Mouse (Mus musculus): ENCODE data around the gene Slc2a5. TPM values are rescaled to one million over a fixed set of nuclear protein-coding genes. Genes with fewer than 3 reads are reported as not detected.

The Slc2a5 gene
- total RNA-seq, 2 experiments from 2014 or later, result 4.5 to 4.7 TPM

GRCm38 (mm10) chr4:150109636-150110035, 9.4 kb upstream of the Slc2a5 start:
- TF ChIP-seq CTCF (IDR thresholded peaks at IDR 0.05), result no peak
- DNase-seq (ENCODE audit: extremely low spot score in 1 of 2, low spot score in 2 of 2), result no peak
- H3K4me3 ChIP-seq, result no peak overlapping the region
- H3K27ac ChIP-seq, result no peak overlapping the region
- intact Hi-C loops (cut with DNase I), result no loop called here

GRCm38 (mm10) chr4:150110373-150110772, 8.7 kb upstream of the Slc2a5 start:
- no peak for TF ChIP-seq CTCF (IDR thresholded peaks at IDR 0.05)
- H3K4me3 ChIP-seq, result no peak overlapping the region
- intact Hi-C loops (cut with DNase I), result no loop called here
- DNase-seq (ENCODE audit: extremely low spot score in 1 of 2, low spot score in 2 of 2), result no peak
- no peak overlapping the region for H3K27ac ChIP-seq

GRCm38 (mm10) chr4:150112867-150113266, 6.2 kb upstream of the Slc2a5 start:
- H3K4me3 ChIP-seq, result no peak overlapping the region
- peak; percentile 71 for TF ChIP-seq CTCF (IDR thresholded peaks at IDR 0.05)
- intact Hi-C loops (cut with DNase I), result no loop called here
- peak; percentile 61 to 76 for DNase-seq (ENCODE audit: extremely low spot score in 1 of 2, low spot score in 2 of 2)
- no peak overlapping the region for H3K27ac ChIP-seq

- DNase-seq (ENCODE audit: extremely low spot score in 1 of 2, low spot score in 2 of 2), result no peak
- no peak overlapping the region for H3K27ac ChIP-seq
- no peak overlapping the region for H3K4me3 ChIP-seq
- no peak for TF ChIP-seq CTCF (IDR thresholded peaks at IDR 0.05)
- intact Hi-C loops (cut with DNase I), result no loop called here
Measured at GRCm38 (mm10) chr4:150114505-150115061, 4.5 kb upstream of the Slc2a5 start.

GRCm38 (mm10) chr4:150117311-150117710, 1.8 kb upstream of the Slc2a5 start:
- H3K27ac ChIP-seq, result no peak overlapping the region
- no peak overlapping the region for H3K4me3 ChIP-seq
- intact Hi-C loops (cut with DNase I), result no loop called here
- no peak for DNase-seq (ENCODE audit: extremely low spot score in 1 of 2, low spot score in 2 of 2)
- peak; percentile 30 for TF ChIP-seq CTCF (IDR thresholded peaks at IDR 0.05)

- no peak; the same call in none of the 2 replicates for TF ChIP-seq CTCF (IDR thresholded peaks at IDR 0.05)
- intact Hi-C loops (cut with DNase I), result no loop called here
- no peak for DNase-seq (ENCODE audit: extremely low spot score in 1 of 2, low spot score in 2 of 2)
- H3K4me3 ChIP-seq, result no peak overlapping the region
- no peak overlapping the region for H3K27ac ChIP-seq
Measured at GRCm38 (mm10) chr4:150118163-150118562, 920 bp upstream of the Slc2a5 start.

- TF ChIP-seq CTCF (IDR thresholded peaks at IDR 0.05), result no peak
- no peak overlapping the region for H3K27ac ChIP-seq
- intact Hi-C loops (cut with DNase I), result loop anchor here (5.0 kb wide), 1 partner anchor 88 kb away; no protein-coding TSS in a partner anchor
- H3K4me3 ChIP-seq, result no peak overlapping the region
- DNase-seq (ENCODE audit: extremely low spot score in 1 of 2, low spot score in 2 of 2), result no peak
Measured at GRCm38 (mm10) chr4:150119640-150120039, 557 bp downstream of the Slc2a5 start.

- intact Hi-C loops (cut with DNase I), result loop anchor here (5.0 kb wide), 1 partner anchor 87 kb away; no protein-coding TSS in a partner anchor
- no peak; the same call in 1 of the 2 replicates for TF ChIP-seq CTCF (IDR thresholded peaks at IDR 0.05)
Measured at GRCm38 (mm10) chr4:150120173-150120833, 1.2 kb downstream of the Slc2a5 start.

GRCm38 (mm10) chr4:150121430-150121829, 2.3 kb downstream of the Slc2a5 start:
- TF ChIP-seq CTCF (IDR thresholded peaks at IDR 0.05), result no peak
- no peak overlapping the region for H3K27ac ChIP-seq
- no peak overlapping the region for H3K4me3 ChIP-seq
- intact Hi-C loops (cut with DNase I), result loop anchor here (5.0 kb wide), 1 partner anchor 86 kb away; no protein-coding TSS in a partner anchor
- DNase-seq (ENCODE audit: extremely low spot score in 1 of 2, low spot score in 2 of 2), result no peak

More at GRCm38 (mm10) chr4:150120173-150120833, 1.2 kb downstream of the Slc2a5 start:
- H3K4me3 ChIP-seq, result no peak overlapping the region
- no peak for DNase-seq (ENCODE audit: extremely low spot score in 1 of 2, low spot score in 2 of 2)
- no peak overlapping the region for H3K27ac ChIP-seq

- no peak for DNase-seq (ENCODE audit: extremely low spot score in 1 of 2, low spot score in 2 of 2)
- H3K27ac ChIP-seq, result no peak overlapping the region
- no peak overlapping the region for H3K4me3 ChIP-seq
- no peak for TF ChIP-seq CTCF (IDR thresholded peaks at IDR 0.05)
- intact Hi-C loops (cut with DNase I), result loop anchor here (5.0 kb wide), 1 partner anchor 85 kb away; no protein-coding TSS in a partner anchor
Measured at GRCm38 (mm10) chr4:150122476-150122875, 3.4 kb downstream of the Slc2a5 start.

GRCm38 (mm10) chr4:150126373-150126772, 7.3 kb downstream of the Slc2a5 start:
- no peak for DNase-seq (ENCODE audit: extremely low spot score in 1 of 2, low spot score in 2 of 2)
- TF ChIP-seq CTCF (IDR thresholded peaks at IDR 0.05), result no peak
- intact Hi-C loops (cut with DNase I), result no loop called here
- Histone ChIP-seq H3K4me3 (no peak overlapping the region), H3K27ac (no peak overlapping the region)

GRCm38 (mm10) chr4:150127894-150128293, 8.8 kb downstream of the Slc2a5 start:
- no peak for DNase-seq (ENCODE audit: extremely low spot score in 1 of 2, low spot score in 2 of 2)
- intact Hi-C loops (cut with DNase I), result no loop called here
- no peak overlapping the region for H3K4me3 ChIP-seq
- H3K27ac ChIP-seq, result no peak overlapping the region
- TF ChIP-seq CTCF (IDR thresholded peaks at IDR 0.05), result no peak

Data from left cerebral cortex, adult 2 months (tissue).